Mouse (Mus musculus) kidney, postnatal 36 days (tissue): ENCODE measurements around the gene Ddit4.
"Not testable (repeated sequence)": the region's sequence is repeated elsewhere in the genome, so short reads cannot be mapped to it uniquely, and the experiment has no call there.

Experiments
- DNase-seq, 2 experiments: peaks; one replicate each; pipeline ENCODE4 v3.0.0; 2021 to 2022; ENCODE audit warnings: mixed read lengths in 2 of 2

Ddit4 gene

DNA sequence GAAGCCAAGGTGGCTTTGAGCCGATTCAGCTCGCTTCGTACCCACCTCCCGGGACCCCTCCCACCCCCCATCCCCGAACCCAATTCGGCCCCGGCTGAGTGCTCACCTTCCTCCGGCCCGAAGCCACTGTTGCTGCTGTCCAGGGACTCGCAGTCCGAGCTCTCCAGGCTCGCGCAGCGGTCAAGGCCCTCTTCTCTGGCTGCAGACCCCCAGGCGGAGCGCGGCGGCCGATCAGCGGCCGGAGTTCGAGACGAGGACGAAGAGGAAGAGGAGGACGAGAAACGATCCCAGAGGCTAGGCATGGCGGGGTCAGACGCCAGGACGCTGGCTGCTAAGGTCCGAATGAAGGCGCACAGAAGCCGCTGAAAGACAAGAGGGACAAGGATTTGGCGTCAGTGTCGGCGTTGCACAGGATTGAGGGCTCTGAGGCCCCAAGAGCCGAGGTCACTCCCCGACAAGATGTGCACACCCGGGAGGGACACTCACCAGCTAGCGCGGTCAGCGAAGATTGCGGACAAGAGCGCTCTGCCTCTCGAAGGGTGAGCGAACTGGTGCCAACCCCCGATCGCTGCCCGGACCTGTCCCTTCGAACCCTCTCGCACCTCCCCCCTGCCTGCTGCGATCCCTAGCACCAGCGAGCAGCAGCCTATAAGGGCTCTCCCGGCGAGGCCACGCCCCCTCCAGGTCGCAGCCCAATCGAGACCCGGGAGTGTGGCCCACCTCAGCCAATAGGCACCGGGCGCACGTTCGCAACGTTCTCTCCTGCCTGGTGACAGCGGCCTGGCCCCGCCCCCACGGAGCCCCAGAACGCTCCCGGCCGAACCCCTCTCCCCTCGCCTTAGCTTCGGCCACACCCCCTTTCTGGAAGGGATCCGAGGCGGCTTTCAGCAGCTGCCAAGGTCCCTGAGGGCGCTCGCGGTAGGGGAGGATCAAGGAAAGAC is at the start of gene Ddit4:
TSS of gene Ddit4 (minus strand) at position 624 of the 941 bp plus-strand sequence.
- DNase-seq, result peak; percentile 100

DNA sequence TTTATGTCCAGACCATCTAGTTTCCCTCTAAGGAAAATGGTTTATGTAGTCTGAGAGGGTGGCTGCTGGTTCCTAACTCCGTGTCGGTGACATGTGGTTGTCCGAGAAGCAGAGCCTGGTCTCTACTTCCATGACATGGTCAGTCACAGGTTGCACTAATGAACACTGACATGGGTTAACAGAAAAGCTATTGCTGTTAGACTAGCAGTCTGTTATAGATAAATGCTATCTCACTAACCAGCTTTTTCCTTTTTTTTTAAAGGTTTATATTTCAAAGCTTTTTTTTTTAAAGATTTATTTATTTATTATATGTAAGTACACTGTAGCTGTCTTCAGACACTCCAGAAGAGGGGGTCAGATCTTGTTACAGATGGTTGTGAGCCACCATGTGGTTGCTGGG is 47.4 kb upstream of the Ddit4 start:
- no peak for DNase-seq

DNA sequence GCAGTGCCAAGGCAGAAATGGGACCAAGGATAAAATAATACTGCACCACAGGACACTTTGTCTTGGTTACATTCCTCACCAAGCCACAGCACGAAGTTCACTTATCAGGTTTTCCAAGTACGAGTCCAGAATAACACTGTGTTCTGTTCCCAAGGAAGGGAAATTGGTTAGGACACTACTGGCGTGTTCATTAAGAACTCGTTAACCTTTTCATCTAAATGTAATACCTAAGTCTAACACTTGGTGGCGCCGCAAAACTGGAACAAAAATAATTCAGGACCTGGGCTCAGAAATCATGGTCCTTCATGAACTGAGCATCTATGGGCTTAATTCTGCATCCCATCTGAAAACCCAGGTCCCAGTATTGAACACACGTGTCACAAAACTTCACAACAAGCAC is 46.0 kb upstream of the Ddit4 start:
- DNase-seq, result peak; percentile 57 to 82

DNA sequence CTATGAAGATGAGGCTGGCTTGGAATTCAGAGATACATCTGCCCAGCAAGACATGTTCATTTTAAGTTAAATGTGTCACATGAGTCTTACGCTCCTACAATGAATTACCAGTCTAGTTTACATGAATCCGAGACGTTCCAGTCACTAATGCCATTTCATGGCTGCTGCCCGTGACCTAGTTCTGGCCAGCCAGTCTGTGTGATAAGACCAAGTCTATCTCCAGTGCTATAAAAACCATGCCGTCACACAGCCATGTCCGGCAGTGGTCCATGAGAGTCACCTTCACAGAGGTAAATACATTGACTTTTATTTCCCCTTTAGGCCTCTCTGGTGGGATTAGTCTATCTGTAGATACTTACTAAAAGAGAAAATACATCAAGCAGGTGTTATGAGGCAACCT is 44.3 kb upstream of the Ddit4 start:
- no peak for DNase-seq

DNA sequence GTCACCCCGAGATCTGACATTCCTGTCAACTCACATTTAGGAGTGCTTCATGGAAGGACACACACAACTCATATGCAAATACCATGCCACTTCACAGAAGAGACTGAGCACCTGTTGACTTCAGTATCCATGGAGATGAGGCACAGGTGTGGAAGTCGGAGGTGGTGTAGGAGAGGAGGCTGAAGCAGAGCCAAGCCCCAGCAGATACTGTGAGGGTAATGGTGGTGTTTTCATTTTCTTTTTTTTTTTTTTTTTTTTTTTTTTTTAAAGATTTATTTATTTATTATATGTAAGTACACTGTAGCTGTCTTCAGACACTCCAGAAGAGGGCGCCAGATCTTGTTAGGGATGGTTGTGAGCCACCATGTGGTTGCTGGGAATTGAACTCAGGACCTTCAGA is 42.2 kb upstream of the Ddit4 start:
- not testable (repeated sequence) for DNase-seq

DNA sequence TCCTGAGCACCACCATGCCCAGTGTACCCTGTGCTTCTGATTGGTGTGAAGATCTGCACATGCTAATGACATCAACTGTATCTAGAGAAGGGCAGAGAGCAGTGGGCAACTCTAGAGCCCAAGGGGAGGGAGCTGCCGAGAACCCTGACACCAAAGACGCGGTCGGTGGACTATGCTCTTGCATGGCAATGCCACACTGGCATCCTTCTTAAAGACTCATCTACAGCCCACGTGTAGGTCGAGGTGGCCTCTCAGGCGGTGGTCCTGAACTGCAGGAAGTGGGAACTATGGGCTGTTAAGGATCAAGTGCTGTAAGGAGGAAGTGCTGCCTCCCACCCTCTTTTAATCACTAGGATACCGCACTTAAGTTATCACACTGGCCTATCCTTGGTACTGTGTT is 40.4 kb upstream of the Ddit4 start:
- DNase-seq, result no peak

DNA sequence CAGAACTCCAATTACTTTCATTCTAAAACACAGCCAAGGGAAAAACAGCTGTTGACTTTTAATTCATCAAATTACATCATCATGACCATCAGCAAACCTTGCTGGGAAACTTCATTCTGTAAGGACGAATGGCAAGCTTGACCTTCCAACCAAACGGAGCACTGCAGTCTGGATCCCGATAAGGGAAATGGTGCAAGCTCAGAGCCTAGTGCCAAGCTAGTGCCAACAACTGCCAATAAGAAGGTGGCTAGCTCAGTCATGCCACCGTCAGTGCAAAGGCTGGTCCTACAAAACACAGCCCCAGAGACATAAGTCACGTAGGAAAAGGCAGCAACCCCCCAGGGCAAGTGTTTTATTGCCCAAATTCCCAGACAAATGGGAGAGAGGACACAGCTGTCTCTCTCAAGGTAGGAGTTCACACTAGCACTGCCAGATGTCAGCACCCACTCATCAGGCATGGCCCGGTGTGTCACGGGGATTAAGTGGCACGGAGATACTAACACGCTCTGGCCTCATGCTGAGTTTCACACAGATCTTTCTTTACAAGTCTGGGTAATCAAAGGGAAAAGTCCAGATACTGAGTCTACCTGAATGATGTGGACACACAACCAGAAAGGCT is 39.7 kb upstream of the Ddit4 start:
- DNase-seq, result no peak

DNA sequence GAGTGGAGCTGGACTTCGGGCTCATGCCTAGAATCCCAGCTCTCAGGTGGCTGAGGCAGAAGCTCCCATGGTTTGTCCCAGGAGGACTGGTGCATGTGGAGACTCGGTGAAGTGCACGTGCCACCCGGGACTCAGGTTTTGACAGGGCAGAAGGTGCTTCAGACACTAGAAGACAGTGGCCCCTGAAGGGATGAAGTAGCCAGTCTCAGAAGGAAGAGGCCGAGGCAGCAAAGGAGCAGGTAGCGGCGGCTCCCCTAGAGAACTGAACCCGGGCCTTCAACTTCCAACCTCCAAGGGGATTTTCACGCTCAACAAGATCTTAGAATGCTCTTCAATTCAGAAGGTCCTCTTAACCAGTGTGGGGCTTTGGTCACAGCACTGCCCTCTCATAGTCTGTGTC is 38.8 kb upstream of the Ddit4 start:
- no peak for DNase-seq

DNA sequence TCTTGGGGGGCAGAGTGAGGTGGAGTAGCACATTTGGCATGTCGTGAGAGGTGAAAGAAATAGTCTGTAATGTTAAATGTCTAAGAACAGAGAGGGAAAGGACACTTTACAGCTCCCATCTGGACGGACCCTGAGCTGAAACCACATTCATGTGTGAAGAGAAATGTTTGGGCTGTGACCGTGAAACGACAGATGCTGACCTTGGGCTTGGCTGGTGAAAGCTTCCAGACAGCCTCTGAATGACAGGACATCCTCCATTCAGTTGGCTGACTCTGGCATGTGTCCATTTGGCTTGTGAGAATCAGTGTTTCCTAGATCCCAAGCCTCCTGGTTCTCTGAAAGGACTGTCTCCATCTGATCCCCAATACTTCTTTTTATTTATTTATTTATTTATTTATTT is 36.4 kb upstream of the Ddit4 start:
- no peak for DNase-seq

DNA sequence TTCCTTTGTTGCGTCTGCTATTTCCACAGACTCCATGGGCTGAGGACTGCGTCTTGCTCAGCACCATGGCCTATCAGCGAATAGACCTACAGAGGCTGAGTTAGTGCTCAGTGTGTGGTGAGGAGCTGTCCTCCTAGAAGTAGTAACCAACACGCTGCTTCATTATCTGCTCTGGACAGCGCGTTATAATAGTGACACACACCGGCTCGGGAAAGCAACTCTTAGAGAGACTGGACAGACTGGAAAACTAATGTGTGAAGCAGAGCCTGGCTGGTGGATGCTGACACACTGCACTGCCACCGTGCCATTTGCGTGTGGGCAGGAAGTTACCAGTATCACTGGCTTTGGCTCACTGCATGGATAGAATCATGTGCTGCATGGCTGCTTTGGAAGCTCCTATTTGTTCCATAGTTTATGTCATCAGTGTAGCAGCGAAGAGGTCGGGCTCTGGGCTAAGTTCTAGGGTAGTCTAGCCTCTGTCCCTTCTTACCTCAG is 30.8 kb upstream of the Ddit4 start:
- DNase-seq, result no peak

DNA sequence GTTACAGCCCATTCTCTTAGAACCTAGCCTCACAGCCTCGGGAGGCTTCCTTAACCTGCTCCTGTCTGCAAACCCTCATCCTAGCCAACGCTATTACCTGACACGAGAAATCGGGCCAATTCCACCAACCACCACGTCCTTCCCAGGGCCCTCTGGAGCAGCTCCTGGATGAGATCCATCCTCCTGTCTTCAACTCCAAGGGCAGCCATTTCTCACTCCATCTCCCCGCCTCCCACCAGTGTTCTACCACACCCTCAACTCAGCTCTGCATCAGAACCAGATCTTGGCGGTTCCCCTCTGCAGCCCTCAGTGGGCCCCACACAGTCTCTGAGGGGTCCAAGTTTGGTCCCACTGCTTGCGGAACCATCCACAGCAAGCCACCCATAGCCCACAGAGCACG is 30.2 kb upstream of the Ddit4 start:
- no peak for DNase-seq

DNA sequence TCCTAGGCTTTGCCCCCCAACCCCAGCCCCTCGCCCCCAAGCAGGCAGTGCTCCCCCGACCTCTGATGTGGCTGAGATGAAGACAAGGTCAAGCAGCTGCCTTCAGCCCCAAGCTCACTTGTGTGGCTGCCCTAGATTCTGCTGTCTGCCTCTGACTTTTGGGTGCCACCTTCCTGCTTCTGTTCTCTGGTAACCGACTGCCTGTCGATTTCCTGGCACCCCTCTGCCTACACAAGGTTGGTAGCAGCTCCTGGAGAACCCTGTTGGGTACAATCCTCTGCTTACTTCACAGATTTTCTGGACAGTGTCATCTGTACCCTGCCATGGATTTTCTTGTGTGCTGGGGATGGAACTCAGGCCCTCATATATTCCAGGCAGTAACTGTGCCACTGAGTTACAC is 29.7 kb upstream of the Ddit4 start:
- DNase-seq, result no peak

DNA sequence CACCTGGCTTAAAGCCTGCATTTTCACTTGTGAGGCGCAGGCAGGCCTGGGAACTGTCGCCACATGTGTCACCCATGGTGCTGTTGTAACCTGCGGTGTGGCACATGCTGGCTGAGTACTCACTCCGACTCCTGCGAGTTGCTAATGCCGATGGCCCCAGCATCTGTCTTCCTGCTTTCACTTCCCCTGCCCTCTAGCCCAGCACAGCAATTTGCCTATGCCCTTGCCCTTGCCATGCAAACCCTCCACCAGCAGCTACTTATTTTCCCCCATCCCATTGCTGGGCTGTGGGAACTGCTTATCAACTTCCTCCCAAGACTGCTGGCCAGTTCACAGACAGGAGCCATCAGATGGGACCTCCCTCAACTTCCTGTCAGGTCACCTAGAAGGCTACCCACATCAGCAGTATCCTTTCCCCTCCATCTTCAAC is 29.2 kb upstream of the Ddit4 start:
- DNase-seq, result peak; percentile 35 to 64

DNA sequence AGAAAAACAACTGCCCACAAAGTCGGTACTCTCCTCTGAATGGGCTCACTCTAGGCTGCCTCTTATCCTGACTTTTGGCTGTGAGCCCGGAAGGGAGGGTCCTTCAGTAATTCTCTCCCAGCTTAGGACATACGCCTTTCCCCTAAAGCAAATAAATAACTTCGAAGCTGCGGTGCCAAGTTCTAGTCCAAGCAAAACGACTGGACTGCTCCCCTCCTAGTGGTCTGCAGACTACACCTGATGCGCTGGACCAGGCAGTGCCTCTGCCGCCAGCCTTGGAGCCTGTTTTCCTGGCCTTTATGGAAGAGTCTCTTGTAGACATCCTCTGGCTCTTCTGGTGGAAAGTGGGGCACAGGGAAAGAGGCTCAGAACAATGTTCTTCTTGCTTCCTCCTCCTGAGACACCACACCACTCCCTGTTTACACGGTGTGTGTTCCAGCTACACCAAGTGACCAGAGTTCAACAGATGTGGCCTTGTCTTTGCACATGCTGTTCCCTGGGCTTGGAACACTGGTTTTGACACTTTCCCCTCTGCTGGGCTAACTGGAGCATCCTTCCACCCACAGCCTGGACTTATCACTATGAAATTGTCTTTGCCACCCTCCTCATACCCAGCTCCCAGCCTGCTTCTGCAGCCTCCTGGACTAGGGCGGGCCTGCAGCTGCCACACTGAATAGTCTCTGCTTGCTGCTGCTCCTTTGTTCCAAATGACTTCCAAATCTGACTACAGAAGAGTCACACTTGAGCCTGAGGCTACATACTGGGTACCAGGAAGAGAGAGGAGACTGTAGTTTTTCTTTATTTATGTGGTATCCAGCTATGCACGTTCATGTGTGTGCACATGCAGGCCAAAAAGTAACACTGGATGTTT is 27.5 kb upstream of the Ddit4 start:
- peak; percentile 93 to 96 for DNase-seq

DNA sequence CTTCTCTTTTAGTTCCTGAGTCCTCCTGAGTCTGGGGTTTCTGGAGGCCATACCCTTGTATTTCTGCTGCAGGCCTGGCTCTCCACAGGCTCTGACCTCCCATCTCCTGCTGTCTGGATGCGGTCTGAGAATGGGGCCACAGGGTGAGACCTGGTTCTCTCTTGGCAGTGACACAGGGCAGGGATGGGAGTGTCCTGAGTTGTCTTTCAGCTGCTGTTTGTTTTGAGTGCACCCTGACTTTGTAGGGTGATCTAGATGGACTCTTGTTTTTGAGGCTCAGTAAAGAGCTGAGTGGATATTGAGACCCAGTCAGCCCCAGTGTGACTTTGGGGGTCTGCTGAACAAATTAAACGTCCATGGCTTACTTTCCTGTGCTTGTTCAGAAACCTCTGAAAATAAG is 26.8 kb upstream of the Ddit4 start:
- peak; percentile 50 to 51 for DNase-seq

DNA sequence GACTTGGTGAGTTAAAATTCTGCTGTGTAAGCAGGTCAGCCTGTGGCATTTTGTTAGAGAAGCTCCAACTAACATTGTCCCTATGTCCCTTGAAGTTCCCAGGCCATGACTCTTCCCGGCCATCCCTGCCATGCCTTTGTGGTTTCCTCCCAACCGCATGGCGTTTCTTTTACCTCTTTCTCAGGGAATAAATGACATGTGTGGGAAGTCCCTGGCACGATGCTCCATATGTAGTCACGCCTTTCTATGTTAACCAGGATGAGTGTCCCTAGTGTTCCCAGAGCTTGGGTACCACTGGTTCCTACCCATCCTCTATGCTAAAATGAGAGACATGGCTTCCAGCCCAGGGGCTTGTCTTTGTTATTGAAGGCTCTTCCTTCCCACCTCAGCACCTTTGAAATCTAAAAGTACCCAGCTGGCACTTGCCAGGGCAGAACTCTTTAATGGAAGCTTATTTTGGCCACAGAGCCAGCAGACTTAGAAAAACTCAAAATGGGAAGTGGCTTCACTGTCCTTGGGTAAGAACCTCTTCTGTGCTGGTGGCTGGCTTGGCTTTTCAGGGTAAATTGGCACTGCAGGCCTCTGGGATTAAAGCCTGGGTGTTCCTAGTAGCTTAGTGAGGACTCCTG is 26.2 kb upstream of the Ddit4 start:
- DNase-seq, result no peak

DNA sequence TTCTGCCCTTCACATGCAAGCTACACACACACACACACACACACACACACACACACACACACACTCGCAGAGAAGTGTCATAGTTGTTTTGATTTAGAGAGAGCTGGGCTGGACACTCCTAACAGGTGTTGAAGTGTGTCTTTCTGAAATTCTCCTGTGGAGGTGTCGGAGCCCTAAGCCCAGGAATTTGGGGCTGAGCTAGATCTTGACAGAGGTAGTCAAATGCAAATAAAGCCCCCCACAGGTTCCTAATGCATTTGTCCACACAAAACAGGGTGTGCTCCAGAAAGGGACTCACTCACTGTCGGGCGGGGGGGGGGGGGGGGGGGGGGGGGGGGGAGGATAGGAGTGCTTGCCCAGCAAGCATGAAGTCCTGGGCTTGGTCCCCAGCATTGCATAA is 25.5 kb upstream of the Ddit4 start:
- DNase-seq, result no peak

DNA sequence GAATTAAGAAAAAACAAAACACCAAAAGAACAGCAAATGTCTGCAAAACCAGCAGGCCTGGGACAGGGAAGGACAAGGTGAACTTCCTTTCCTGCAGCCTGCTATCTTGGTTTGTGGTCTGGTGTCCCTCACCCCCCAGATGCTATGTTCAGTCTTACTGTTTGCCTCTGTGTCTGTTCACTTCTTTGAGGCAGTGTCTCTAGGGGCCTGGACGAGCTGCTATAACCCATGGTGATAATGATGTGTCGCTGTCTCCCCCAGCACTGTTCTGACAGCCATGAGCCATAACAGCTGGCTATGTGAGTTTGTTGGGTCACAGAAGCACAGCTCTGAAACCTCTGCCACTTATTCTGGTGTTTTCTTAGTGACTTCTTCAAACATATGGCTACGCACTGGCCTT is 23.2 kb upstream of the Ddit4 start:
- peak in 1 of 2 experiments; percentile 54 for DNase-seq

DNA sequence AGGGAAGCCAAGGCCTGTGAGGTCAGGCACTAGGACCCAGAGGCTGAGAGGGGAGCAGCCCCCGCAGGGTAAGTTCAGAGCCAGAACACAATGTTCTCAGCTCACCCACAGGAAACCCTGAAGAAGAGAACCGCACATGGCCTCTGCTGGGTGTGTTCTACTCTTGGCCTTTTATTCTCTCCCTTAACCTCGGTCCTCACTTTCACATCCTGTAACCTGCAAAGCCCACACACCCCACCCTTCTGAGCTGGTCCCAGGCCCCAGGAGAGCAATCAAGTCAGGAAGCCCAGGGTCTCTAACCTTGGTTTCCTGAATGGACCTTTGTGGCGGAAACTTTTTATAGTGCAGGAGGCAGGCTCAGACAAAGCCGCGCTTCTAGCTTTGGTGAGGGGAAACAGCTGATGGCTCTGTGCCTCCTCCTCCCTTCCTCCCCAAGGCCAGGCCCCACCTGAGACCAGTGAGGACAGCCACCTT is 22.6 kb upstream of the Ddit4 start:
- peak; percentile 73 to 90 for DNase-seq

DNA sequence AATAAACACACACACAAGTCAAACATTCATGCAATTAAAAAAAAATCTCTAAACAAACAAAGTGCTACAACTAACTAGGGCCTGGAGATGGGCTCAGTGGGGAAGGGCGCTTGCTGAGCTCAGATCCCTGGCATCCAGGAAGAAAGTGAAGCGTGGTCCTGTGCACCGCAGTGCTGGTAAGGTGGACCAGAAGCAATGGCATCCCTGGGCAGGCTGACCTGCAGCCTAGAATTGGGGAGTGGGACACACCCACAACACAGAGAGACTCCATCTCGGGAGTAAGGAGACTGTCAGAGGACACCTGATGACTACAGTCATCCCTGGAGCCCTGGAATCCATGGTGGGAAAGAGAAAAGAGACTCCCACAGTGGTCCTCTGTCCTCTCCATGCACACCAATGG is 21.8 kb upstream of the Ddit4 start:
- DNase-seq, result no peak

DNA sequence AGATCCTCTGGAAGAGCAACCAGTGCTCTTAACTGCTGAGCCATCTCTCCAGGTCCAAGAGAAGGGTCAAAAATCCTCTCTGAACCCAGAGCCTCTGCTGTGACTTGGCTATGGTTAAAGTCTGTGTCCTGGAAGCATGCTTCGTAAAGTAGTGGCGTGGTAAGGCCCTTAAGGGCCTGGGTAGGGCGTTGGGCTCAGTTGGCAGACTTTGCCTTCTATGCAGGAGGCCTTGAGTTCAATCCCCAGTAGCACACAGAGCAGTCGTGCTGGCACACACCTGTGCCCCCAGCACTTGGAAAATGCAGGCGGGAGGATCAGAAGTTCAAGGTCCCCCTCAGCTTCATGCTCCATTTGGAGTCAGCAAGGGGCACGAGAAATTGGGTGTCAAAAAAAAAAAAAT is 21.4 kb upstream of the Ddit4 start:
- peak in 1 of 2 experiments; percentile 53 for DNase-seq

DNA sequence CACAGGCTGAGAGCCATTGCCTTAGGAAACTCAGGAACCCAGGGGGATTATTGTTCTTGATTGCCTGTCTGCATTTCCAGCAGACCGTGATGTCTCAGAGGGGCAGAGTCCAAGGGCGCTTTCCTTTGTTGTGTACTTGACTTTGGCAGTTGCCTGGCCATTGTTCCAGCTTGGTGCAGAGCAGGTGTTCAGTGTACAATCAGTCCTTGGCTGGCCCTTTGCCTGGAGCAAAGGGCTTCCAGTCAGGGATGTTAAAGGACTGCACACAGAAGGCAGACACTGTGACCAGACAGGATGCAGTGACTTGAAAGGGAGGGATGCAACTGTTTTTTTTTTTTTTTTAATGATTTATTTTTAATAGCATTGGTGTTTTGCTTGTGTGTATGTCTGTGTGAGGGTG is 20.9 kb upstream of the Ddit4 start:
- peak; percentile 85 to 90 for DNase-seq
